Mouse (Mus musculus) MEL-GATA-1-ER (cell line): ENCODE data around the gene Myo15.
"Not testable (repeated sequence)": the region's sequence is repeated elsewhere in the genome, so short reads cannot be mapped to it uniquely, and the experiment has no call there.

ENCODE experiments used
- DNase-seq: peaks from one replicate; pipeline ENCODE4 v3.0.0-alpha.2; 2012; ENCODE audit warnings: low read depth; ENCODE audit errors: extremely low read depth

Myo15 gene

DNA sequence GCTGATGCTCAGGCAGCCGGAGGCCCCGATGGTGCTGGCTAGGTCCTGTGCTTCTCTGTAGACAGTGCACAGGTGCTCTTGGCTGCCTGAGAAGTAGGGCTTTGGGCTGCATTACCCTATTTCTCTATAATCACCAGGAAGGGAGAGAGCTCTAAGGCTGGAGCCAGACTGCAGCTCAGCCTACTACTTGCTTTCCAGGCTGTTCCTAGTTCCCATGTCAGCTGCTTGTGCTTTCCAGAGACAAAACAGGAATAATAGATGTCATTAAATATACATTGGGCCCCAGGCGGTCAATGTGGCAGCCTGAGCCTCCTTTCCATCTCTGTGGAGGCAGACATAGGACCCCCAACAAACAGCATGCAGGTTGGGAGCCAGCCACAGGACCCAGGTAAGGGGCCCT, at the start of gene Myo15:
Gene Myo15, plus strand, starts transcription at position 301 of the 400 bp plus-strand sequence.
- no peak for DNase-seq

DNA sequence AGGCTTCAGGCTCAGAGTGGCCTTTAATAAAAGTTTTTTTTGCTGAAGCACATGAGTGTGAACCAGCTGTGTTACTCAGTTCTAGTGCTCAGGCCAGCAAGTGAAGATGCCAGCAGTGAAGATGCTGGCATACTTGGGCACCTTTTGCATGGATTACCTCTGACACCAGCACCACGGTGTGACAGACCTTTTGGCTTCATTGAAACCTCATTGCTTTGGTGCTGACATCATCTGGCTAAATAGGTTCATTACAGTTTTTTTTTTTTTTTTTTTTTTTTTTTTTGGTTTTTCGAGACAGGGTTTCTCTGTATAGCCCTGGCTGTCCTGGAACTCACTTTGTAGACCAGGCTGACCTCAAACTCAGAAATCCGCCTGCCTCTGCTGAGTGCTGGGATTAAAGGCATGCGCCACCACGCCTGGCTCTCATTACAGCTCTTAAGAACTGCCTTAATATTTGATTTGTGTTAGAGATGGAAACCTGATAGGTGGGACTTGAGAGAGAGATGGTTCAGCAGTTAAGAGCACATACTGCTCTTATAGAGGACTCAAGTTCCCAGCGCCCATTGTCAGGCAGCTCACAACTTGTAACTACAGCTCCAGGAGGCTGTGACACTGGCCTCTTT, 47.0 kb upstream of the Myo15 start:
- peak; percentile 16 for DNase-seq

DNA sequence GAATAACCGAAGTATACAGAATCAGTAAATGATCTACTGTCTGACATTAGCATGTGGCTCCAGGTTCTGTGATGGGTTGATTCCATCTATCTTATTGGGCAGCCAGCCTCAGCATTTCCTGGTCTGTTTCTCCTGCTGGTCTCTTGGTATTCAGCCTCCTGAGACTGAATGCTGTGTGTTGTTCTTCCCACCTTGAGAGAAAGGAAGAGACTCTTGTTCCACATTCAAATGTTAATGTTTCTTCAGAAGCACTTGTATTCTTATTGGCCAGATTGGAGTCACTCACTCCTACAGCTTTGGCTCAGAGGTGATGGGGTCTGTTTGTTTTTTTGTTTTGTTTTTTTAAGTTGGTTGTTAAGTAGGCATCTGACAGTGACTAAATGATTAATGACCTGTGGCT, 46.1 kb upstream of the Myo15 start:
- no peak for DNase-seq

DNA sequence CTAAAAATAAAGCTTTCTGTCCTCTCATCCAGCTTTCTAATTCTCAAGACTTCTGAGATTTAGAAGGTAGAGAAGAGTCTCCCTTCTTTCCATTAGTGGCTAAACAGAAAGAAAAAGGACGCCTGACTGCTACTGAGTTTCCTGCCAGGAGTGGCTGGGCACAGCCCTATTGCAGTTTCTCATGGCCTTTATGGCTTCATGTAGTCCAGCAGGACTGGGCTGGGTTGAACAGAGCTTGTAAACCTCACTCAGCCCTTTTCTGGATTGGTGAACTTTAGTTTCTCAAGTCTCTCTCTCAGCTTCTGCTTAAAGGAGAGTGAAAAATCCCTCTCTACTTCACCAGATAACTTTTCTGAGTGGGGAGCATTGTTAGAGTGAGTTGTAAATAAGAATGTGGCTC, 42.7 kb upstream of the Myo15 start:
- no peak for DNase-seq

DNA sequence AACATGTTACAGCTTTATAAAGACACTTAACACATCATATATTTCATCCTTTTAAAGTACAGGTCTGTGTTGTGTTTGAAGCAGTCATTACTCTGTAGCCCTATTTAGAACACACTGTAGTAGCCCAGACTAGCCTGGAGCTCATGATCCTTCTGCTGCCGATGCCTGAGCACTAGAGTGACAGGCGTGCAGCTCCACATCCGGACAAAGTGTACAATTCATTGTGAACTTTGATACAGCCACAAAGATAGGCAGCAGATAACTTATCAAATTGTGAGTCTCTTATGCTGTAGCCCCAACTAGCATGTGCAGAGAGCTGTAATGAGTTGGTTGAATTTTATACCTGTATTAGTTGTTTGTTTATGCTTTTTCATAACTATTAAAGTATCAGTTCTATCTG, 41.5 kb upstream of the Myo15 start:
- DNase-seq, result no peak

DNA sequence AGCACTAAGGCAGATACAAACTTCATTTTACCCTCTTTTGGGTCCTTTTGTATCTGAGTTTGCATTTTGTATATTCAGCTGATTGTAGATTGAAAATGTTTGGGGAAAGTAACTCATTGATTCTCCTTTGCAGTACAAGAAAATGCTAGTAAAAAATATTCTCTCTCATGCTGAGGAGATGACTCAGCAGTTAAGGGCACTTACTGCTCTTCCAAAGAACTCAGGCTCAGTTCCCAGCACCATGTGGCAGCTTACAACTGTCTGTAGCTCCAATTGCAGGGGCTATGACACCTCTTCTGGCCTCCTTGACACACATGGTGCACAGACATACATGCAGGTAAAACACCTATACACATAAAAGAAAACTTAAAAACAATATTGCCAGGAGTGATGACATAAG, 35.6 kb upstream of the Myo15 start:
- no peak for DNase-seq

DNA sequence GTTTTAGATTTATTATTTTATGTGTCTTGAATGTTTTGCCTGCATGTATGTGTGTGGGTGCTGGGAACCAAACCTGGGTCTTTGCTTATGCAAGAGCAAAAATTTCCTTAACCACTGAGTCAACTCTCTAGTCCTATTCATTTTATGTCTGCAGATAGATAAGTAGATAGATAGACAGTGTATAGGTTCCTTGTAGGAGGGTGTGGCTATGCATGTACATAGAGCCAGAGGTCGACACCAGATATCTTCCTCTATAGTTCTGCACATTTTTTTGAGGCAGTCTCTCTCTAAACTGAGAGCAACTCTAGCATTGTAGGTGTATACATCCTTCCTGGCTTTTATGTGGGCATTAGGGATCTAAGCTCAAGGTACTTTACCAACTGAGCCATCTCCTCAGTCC, 34.0 kb upstream of the Myo15 start:
- DNase-seq, result no peak

DNA sequence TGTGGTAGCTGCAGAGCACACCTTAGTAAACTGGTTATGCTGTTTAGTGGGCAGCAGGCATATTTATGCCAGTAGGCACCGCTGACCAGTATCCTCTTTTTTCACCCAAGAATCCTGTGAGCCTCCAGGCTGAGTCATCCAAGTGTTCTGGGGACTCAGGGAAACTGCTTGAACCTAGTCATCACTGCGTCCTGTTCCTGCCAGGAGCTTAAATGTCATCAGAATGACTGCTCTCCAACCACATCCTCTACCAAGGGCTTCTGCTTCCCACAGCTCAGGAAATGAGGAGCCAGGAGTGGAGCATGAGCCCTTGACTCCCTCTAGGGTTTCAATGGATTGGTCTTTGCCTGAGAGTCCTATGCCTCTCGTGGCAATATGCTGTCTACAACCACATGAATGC, 32.5 kb upstream of the Myo15 start:
- DNase-seq, result no peak

DNA sequence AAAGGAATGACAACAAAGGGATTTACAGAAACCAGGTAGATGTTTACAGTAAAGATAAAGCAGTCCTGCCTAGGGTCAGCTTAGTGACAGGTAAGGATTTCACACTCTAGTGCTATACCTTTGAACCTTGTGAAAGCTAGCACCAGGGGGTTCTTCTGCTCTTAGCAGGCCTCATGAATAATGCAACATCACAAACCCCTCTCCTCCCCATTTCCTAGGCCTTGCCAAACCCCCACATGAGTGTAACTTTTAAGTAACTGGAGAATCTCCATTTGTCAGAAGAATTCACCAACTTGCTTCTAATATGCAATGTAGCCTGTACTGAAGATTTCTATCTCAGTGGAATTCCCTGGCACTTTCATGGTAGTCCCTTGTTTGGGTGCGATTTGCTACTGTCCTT, 29.5 kb upstream of the Myo15 start:
- DNase-seq, result not testable (repeated sequence)

DNA sequence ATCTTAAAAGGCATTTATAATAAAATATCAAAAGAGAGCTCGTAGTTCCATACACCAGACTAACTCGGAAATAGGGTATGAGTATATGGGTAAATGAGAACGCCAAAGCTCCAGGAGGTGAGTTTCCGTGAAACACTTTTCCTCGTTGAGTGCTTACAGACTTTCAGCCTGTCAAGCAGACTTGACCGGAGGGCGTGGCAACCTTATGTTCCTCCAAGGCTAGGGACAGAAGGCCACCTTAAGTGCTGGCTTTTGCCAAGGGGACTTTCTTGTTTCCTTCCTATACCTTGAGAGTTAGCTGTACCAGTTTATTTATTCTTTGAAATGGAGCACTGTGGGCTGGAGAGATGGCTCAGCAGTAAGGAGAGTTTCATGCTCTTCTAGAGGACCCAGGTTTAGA, 29.0 kb upstream of the Myo15 start:
- DNase-seq, result no peak

DNA sequence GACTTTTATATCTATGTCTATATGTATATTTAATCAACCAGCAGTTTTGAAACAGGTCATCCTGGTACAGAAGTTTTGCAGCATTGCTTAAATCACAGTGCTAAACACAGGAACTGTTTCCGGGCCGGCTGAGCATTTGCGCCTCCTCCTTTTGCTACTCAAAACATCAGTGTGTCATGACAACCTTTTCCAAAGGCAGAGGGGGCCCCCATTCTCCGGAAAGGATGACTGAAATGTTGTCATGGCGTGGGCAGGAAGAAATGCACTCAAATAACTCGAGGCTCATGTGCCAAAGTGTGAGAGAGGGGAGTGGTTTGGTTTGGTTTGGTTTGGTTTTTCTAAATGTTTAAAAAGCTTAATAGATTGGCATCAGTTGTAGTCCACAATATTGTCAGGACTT, 26.2 kb upstream of the Myo15 start:
- no peak for DNase-seq

DNA sequence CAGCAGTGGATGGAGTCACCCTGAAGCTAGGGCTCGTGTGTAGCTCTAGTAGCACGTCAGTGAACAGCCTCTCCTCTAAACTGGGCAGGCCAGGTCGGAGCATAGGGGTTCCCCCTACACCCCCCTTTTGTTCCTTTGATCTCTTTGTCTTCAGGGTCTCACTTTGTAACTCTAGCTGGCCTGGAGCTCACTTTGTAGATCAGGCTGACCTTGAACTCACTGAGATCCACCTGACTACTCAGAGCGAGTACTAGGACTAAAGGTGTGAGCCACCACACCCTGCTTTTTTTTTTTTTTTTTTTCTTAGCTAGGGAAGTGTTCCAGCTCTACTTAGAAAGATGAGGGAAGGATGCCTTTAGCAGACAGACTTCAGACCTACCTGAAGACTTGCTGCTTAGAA, 25.1 kb upstream of the Myo15 start:
- DNase-seq, result no peak

DNA sequence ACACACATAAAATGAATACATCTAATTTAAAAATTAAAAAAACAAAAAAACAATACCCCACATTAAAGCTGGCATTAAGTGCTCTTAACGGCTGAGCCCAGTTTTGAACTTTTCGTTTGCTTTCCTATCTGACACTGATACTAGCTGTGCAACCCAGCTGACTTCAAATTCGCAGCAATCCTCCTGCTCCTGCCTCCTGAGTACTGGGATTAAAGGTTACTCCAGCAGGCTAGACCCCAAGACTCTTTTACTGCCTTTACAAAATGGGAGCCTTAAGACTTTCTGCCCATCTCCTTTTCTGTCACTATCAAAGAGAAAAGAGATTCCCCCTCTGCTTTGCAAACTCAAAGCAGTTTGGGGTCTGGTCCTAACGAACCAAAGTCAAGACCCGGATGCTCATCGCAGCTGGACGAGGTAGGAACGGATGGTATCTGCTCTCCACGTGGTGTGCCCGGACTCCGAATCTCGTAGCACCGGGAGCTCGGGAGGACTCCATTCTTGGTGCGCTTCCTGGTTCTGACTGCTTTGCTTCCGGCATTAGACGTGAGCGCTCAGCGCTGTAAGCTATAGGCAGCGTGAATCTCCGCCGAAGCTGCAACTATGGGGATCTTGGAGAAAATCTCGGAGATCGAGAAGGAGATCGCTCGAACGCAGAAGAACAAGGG, 14.9 kb upstream of the Myo15 start, which contains the start of gene Drg2:
Gene Drg2, plus strand, starts transcription at position 512 of the 665 bp plus-strand sequence.
- DNase-seq, result peak; percentile 88

DNA sequence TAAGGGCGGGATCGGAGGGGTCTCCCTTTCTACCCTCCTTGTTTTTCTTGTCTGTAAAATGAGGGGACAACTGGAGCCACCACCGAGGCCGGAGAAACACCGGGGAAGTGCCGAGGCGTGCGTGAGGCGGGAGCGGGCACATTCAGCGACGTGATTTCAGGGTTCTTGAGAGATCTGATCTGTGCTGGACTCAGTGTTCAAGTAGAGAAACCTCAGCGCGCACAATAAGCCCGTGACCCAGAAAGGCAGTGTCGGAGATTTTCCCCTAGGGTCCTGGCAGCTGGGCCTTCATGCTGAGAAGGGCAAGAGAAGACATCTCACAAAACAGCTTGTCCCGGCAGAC, 14.4 kb upstream of the Myo15 start:
- DNase-seq, result no peak

DNA sequence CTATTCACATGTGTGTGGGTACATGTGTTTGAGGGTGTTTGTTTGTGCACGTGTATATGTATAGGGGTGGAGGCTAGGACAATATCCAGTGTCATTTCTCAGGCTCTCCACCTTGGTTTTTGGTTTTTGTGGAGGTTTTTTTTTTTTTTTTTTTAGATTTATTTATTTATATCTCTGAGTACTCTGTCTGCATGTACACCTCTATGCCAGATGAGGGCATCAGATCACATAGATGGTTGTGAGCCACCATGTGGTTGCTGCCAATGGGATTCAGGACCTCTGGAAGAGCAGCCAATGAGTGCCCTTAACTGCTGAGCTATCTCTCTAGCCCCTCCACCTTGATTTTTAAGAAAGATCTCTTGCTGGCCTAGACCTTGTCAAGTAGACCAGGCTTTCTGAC, 11.2 kb upstream of the Myo15 start:
- DNase-seq, result no peak

DNA sequence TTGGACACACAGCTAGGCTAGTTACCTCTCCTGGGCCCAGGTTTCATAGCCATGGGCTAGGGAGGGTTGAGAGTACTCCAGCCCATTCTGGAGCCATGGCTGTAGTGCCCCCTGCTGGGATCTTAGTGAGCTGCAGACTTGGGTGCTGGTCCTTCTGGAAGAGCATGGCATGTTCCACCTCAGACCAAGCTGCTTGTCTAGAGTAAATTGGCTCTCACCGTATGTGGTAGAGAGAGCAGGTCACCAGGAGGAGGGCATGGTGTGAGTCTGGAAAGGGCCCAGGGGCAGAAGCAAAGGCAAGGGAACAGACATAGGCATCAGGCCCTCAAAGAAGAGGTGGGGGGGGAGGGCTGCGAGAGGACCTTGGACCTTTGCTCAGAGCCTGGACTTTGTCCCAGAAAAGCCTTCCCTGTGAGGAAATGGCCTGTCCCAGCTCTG, 3.2 kb upstream of the Myo15 start:
- no peak for DNase-seq

DNA sequence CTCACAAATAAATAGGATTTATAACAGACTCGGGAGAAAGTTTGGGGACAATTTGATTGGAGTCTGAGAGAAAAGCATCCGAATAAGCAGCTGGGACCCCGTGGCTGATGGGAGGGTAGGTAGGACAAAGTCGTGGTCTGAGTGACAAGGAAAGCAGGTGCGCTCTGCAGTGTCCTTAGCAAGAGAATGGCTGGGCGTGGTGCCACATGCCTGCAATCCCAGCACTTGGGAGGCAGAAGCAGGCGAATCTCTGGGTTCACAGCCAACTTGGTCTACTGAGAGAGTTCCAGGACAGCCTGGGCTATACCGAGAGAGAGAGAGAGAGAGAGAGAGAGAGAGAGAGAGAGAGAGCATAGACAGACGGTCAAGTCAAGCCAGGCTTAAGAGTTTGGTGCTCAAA, 1.6 kb downstream of the Myo15 start:
- DNase-seq, result no peak

DNA sequence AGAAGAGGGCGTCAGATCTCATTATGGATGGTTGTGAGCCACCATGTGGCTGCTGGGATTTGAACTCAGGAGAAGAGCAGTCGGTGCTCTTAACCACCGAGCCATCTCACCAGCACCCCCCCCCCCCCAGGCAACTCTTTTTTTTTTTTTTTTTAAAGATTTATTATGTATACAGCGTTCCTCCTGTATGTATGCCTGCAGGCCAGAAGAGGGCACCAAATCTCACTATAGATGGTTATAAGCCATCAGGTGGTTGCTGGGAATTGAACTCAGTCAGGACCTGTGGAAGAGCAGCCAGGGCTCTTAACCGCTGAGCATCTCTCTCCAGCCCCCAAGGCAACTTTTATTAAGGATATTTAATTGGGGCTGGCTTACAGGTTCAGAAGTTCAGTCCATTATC, 5.4 kb downstream of the Myo15 start:
- DNase-seq, result no peak

DNA sequence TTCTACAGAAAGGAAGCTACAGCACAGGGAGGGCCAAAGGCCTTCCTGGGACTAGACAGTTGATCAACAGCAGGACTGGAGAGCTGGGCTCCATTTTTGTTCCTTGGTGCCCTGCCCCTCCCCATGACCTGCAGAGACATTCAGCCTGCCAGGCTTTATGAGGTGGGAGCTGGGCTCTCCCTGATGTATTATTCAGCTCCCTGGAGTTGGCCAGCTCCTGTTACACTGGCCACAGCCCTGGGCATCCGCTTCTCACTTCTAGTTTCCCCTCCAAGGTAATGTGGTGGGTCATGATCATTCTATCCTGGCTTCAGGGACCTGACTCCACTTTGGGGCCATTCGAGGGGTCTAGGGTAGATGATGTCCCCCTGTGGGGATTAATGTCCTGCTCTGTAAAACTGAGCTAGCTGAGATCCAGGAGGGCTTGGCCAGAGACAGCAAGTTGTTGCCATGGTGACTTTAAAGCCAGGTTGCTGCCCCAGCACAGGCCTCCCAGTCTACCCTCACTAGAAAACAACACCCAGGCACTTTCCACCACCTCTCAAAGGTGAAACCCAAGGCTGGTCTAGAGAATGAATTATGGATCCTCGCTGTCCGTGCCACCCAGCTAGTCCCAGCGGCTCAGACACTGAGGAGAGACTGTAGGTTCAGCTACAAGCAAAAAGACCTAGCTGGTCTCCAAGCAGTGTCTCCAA, 6.7 kb downstream of the Myo15 start:
- DNase-seq, result no peak

DNA sequence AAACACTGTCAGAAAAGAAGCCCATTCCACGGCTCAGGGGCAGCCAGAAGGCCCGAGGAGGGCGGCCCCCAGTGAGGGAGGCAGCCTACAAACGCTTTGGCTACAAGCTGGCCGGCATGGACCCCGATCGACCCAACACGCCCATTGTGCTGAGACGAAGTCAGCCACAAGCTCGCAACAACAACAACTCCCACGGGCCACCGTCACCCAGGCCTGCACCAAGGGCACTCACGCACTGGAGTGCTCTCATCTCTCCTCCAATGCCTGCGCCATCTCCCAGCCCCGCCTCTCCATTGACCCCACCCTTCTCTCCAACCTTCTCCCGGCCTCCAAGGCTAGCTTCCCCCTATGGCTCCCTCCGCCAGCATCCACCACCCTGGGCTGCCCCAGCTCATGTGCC, 9.0 kb downstream of the Myo15 start:
- DNase-seq, result no peak

DNA sequence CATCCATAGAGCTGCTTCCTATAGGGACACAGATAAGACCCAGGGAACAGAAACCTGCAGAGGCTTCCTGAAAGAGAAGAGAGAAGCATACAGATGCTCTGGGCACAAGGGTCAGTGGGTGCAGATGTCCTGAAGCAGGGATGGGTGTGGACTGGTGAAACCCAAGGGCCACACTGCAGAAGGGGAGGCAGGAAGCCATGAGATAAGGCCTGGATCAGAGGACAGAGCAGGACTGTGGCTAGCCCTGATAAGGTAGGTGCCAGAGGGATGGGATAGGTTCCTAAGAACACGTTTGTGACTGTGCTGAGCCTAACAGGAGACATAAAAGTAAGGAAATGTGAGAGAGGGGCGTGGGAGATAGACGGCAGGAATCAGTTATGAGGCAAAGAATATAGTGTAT, 17.1 kb downstream of the Myo15 start:
- DNase-seq, result peak; percentile 5

DNA sequence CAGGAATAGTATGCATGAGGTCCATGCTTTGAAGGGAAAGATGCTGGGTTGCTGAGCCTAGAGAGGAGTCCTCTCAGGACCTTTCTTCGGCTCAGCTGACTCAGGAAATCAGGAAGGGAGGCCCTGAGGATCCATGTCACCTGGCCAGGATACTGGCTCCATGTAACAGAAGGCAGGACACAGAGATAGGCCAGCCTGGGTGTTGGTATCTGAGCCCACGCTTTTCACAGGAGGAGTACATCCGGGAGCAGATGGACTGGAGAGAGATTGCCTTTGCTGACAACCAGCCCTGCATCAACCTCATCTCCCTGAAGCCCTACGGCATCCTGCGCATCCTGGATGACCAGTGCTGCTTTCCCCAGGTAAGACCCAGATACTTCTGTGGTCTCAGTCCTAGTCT, 23.6 kb downstream of the Myo15 start:
- DNase-seq, result no peak

DNA sequence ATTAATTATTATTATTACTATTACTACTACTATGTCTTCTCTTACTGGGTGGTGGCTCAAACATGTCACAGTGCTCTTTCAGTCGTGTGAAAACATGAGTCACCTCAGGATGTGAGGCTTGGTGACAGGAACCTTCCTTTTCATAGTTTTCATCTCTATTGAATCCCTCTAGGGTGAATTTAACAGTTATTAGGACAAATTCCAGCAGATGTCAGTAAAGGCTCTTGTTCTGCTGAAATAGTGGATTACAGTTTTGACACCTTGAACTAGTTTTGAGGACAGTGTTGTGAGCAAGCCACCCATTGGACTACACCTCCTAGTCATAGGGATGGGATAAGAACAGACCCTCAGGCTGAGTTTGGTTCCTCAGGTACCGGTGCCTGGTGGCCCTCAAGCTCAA, 26.6 kb downstream of the Myo15 start:
- no peak for DNase-seq
